ENCODE assay signal across 8 mouse cellular contexts in genomic region chr8:122575735-122576647, GRCm38 (mm10). TPM values are rescaled to one million over a fixed set of nuclear protein-coding genes. Genes with fewer than 3 reads are reported as not detected.
A peak's percentile ranks its signal among the peaks of the same experiment; 100 is the strongest.
DNase-seq lines count a peak whose midpoint lies in the region; ATAC-seq and TF ChIP-seq lines count a peak whose summit lies in the region.

No protein-coding gene starts in this region.

- POLR2A ChIA-PET in Patski (lab: Charles Lee): interaction anchor here (0.8 to 5.6 kb wide), 6 partner anchors 8 to 143 kb away, joined by 3 to 26 read pairs (median 4); partner anchors contain the start of genes Cdt1, Cyba, Galns and Trappc2l

- H3K27me3 ChIP-seq in kidney, embryonic 15.5 days: no peaks in the 10 kb centered on the region
- no peaks in the 10 kb centered on the region for H3K27me3 ChIP-seq in Patski

- WGBS in kidney, embryonic 15.5 days: 18% methylated on average over 21 of the region's 21 CpGs
- 10% methylated on average over 21 of the region's 21 CpGs for WGBS in macrophage (ENCODE audit: missing documents)

- in situ Hi-C loops in Patski (cut with MboI; ENCODE audit: low pct_unique_long_range_greater_than_20kb): no loop called here

- H3K4me2 ChIP-seq in kidney, embryonic 15.5 days: peak overlapping the region; percentile 89

- H3K4me3 ChIP-seq in kidney, embryonic 15.5 days (replicated peaks): peak overlapping the region; percentile 83
- peak overlapping the region; percentile 78 for H3K4me3 ChIP-seq in macrophage (ENCODE audit: inconsistent target)

- H3K79me2 ChIP-seq in macrophage (ENCODE audit: inconsistent target): peaks cover 36% of the 10 kb centered on the region

- TF ChIP-seq CTCF in Patski (IDR thresholded peaks at IDR 0.05): no peak

- CTCF ChIA-PET in Patski (lab: Charles Lee): interaction anchor here (2.8 kb wide), 1 partner anchor 29 kb away, joined by 7 read pairs; no protein-coding TSS in a partner anchor

- peaks cover 35% of the 10 kb centered on the region for H3K36me3 ChIP-seq in kidney, embryonic 15.5 days
- peaks cover 31% of the 10 kb centered on the region for H3K36me3 ChIP-seq in macrophage (ENCODE audit: inconsistent target)

- peak overlapping the region; percentile 87 for H3K27ac ChIP-seq in kidney, embryonic 15.5 days
- H3K27ac ChIP-seq in macrophage: peak overlapping the region; percentile 78

- H3K9me3 ChIP-seq in kidney, embryonic 15.5 days (replicated peaks): no peaks in the 10 kb centered on the region

- H3K4me1 ChIP-seq in kidney, embryonic 15.5 days: peaks cover 69% of the 10 kb centered on the region

- peak overlapping the region; percentile 73 for H3K9ac ChIP-seq in kidney, embryonic 15.5 days

- intact Hi-C loops in left cerebral cortex, postnatal 14 days (cut with DNase I): no loop called here

- no peak for DNase-seq in kidney, adult 8-10 months
- DNase-seq in Patski (ENCODE audit: low read depth, low spot score): no peak
- no peak for DNase-seq in left cerebral cortex, postnatal 14 days (ENCODE audit: low spot score in 2 of 2)
- DNase-seq in kidney, postnatal 36 days: no peak

- ATAC-seq in kidney, embryonic 15.5 days (replicated peaks; ENCODE audit: low FRiP score): peak; percentile 7
- peak; percentile 27 for ATAC-seq in Patski
- 0 out of 2 replicates have a peak, but pooled peaks have one; percentile 6 for ATAC-seq in granulocyte monocyte progenitor cell, adult 5-6 weeks (replicated peaks; ENCODE audit: poor library complexity, severe bottlenecking)
- no peak for ATAC-seq in activated CD4-positive, CD25-positive, alpha-beta regulatory T cell, adult 4 months

RNA-seq across cellular contexts. Expression of gene Aprt, which starts 0.7 kb away (rescaled TPM):
- 333 and 353 TPM in 2 replicates for polyA plus RNA-seq in kidney, embryonic 15.5 days (2015; fragmentation: Nextera tagmentation; extraction: Ambion mirVana)
- polyA plus RNA-seq in Patski (2021) (224 TPM), macrophage (2018) (89.7 to 305 TPM (median 145 TPM) in 3 replicates)
- 276 and 290 TPM in 2 replicates for total RNA-seq in granulocyte monocyte progenitor cell, adult 5-6 weeks (2014; fragmentation: Nextera tagmentation)
- total RNA-seq in granulocyte monocyte progenitor cell, adult 5-6 weeks (2017): 139 and 228 TPM in 2 replicates
- total RNA-seq in macrophage (2018; cell fraction: chromatin; rRNA removed): 10 to 100 TPM; 16.7 to 82.3 (median 52.8) TPM
- 100 to 1,000 TPM; 122 to 199 (median 155) TPM for total RNA-seq in macrophage (2018; cell fraction: cytosol; rRNA removed)
- total RNA-seq in macrophage (2018; cell fraction: nucleus; rRNA removed): 100 to 1,000 TPM in 4 of 26 experiments, 10 to 100 TPM in 22; 46.0 to 149 (median 72.7) TPM
- 100 to 1,000 TPM; 168 to 203 TPM for polyA plus RNA-seq in activated CD4-positive, CD25-positive, alpha-beta regulatory T cell, adult 4 months (2017; shearing (Covaris generic))
- total RNA-seq in left cerebral cortex, postnatal 14 days (2021): 10 to 100 TPM; 73.7 to 81.1 TPM

RNA-seq across cellular contexts. Expression of gene Cdt1, which starts 8.2 kb away (rescaled TPM):
- polyA plus RNA-seq in kidney, embryonic 15.5 days (2015; fragmentation: Nextera tagmentation; extraction: Ambion mirVana): 40.8 and 50.4 TPM in 2 replicates
- 24.2 TPM for polyA plus RNA-seq in Patski (2021)
- total RNA-seq in granulocyte monocyte progenitor cell, adult 5-6 weeks (2014; fragmentation: Nextera tagmentation): 76.0 and 153 TPM in 2 replicates
- 38.6 and 38.8 TPM in 2 replicates for total RNA-seq in granulocyte monocyte progenitor cell, adult 5-6 weeks (2017)
- total RNA-seq in macrophage (2018; cell fraction: chromatin; rRNA removed): 10 to 100 TPM in 24 of 26 experiments, 1 to 10 TPM in 2; 5.9 to 60.1 (median 21.2) TPM
- total RNA-seq in macrophage (2018; cell fraction: cytosol; rRNA removed): 10 to 100 TPM; 14.4 to 42.5 (median 21.0) TPM
- total RNA-seq in macrophage (2018; cell fraction: nucleus; rRNA removed): 10 to 100 TPM; 11.5 to 96.2 (median 21.4) TPM
- polyA plus RNA-seq in macrophage (2018): 11.1 to 84.7 TPM (median 15.5 TPM) in 3 replicates
- 10 to 100 TPM; 10.4 to 13.0 TPM for polyA plus RNA-seq in activated CD4-positive, CD25-positive, alpha-beta regulatory T cell, adult 4 months (2017; shearing (Covaris generic))
- total RNA-seq in left cerebral cortex, postnatal 14 days (2021): 1 to 10 TPM; 2.2 to 3.5 TPM

RNA-seq across cellular contexts. Expression of gene Piezo1, which starts 24.9 kb away (rescaled TPM):
- polyA plus RNA-seq in kidney, embryonic 15.5 days (2015; fragmentation: Nextera tagmentation; extraction: Ambion mirVana): 13.2 and 17.8 TPM in 2 replicates
- polyA plus RNA-seq in Patski (2021) (253 TPM), macrophage (2018) (43.2 to 134 TPM (median 57.2 TPM) in 3 replicates)
- total RNA-seq in granulocyte monocyte progenitor cell, adult 5-6 weeks (2014; fragmentation: Nextera tagmentation): 19.4 and 67.1 TPM in 2 replicates
- 15.8 and 22.4 TPM in 2 replicates for total RNA-seq in granulocyte monocyte progenitor cell, adult 5-6 weeks (2017)
- total RNA-seq in macrophage (2018; cell fraction: chromatin; rRNA removed): 1,000 to 10,000 TPM in 3 of 26 experiments, 100 to 1,000 TPM in 22, 10 to 100 TPM in 1; 87.6 to 1,687 (median 236) TPM
- total RNA-seq in macrophage (2018; cell fraction: cytosol; rRNA removed): 100 to 1,000 TPM in 1 of 26 experiments, 10 to 100 TPM in 25; 40.5 to 139 (median 66.7) TPM
- total RNA-seq in macrophage (2018; cell fraction: nucleus; rRNA removed): 100 to 1,000 TPM; 100 to 685 (median 171) TPM
- polyA plus RNA-seq in activated CD4-positive, CD25-positive, alpha-beta regulatory T cell, adult 4 months (2017; shearing (Covaris generic)): 10 to 100 TPM; 11.8 to 22.2 TPM
- total RNA-seq in left cerebral cortex, postnatal 14 days (2021): 10 to 100 TPM; 10.1 to 12.2 TPM

RNA-seq across cellular contexts. Expression of gene Galns, which starts 35.3 kb away (rescaled TPM):
- 14.0 and 16.0 TPM in 2 replicates for polyA plus RNA-seq in kidney, embryonic 15.5 days (2015; fragmentation: Nextera tagmentation; extraction: Ambion mirVana)
- polyA plus RNA-seq in Patski (2021) (60.3 TPM), macrophage (2018) (70.7 to 140 TPM (median 99.8 TPM) in 3 replicates)
- total RNA-seq in granulocyte monocyte progenitor cell, adult 5-6 weeks (2014; fragmentation: Nextera tagmentation): 39.0 and 46.3 TPM in 2 replicates
- total RNA-seq in granulocyte monocyte progenitor cell, adult 5-6 weeks (2017): 36.1 and 46.6 TPM in 2 replicates
- total RNA-seq in macrophage (2018; cell fraction: chromatin; rRNA removed): 10 to 100 TPM; 10.3 to 60.8 (median 33.9) TPM
- 100 to 1,000 TPM in 8 of 26 experiments, 10 to 100 TPM in 18; 70.1 to 132 (median 87.3) TPM for total RNA-seq in macrophage (2018; cell fraction: cytosol; rRNA removed)
- total RNA-seq in macrophage (2018; cell fraction: nucleus; rRNA removed): 100 to 1,000 TPM in 6 of 26 experiments, 10 to 100 TPM in 20; 33.0 to 130 (median 90.1) TPM
- 10 to 100 TPM in 1 of 2 experiments, 1 to 10 TPM in 1; 9.8 to 10.5 TPM for polyA plus RNA-seq in activated CD4-positive, CD25-positive, alpha-beta regulatory T cell, adult 4 months (2017; shearing (Covaris generic))
- total RNA-seq in left cerebral cortex, postnatal 14 days (2021): 10 to 100 TPM in 1 of 2 experiments, 1 to 10 TPM in 1; 9.7 to 10.3 TPM

RNA-seq across cellular contexts. Expression of gene Trappc2l, which starts 35.4 kb away (rescaled TPM):
- polyA plus RNA-seq in kidney, embryonic 15.5 days (2015; fragmentation: Nextera tagmentation; extraction: Ambion mirVana): 51.8 and 54.8 TPM in 2 replicates
- polyA plus RNA-seq in Patski (2021) (99.5 TPM), macrophage (2018) (54.4 to 79.3 TPM (median 76.9 TPM) in 3 replicates)
- total RNA-seq in granulocyte monocyte progenitor cell, adult 5-6 weeks (2014; fragmentation: Nextera tagmentation): 41.0 and 55.7 TPM in 2 replicates
- 16.1 and 21.7 TPM in 2 replicates for total RNA-seq in granulocyte monocyte progenitor cell, adult 5-6 weeks (2017)
- 100 to 1,000 TPM in 1 of 26 experiments, 10 to 100 TPM in 24, 1 to 10 TPM in 1; 9.3 to 112 (median 48.1) TPM for total RNA-seq in macrophage (2018; cell fraction: chromatin; rRNA removed)
- 10 to 100 TPM; 46.6 to 71.7 (median 62.5) TPM for total RNA-seq in macrophage (2018; cell fraction: cytosol; rRNA removed)
- total RNA-seq in macrophage (2018; cell fraction: nucleus; rRNA removed): 10 to 100 TPM; 19.8 to 65.7 (median 38.5) TPM
- polyA plus RNA-seq in activated CD4-positive, CD25-positive, alpha-beta regulatory T cell, adult 4 months (2017; shearing (Covaris generic)): 10 to 100 TPM; 46.3 to 78.4 TPM
- total RNA-seq in left cerebral cortex, postnatal 14 days (2021): 10 to 100 TPM; 84.2 to 85.9 TPM
